Mouse (Mus musculus) G1E (cell line): ENCODE measurements around the gene B3gnt9. TPM values are rescaled to one million over a fixed set of nuclear protein-coding genes. Genes with fewer than 3 reads are reported as not detected.
A peak's percentile ranks its signal among the peaks of the same experiment; 100 is the strongest.

Source experiments
- ATAC-seq: 2 replicates; pipeline ENCODE4 v1.8.0; 2016; ENCODE audit warnings: mild to moderate bottlenecking; ENCODE audit not compliant: insufficient number of reproducible peaks, poor library complexity, low FRiP score, severe bottlenecking; ENCODE audit errors: extremely low read depth
- DNase-seq: peaks from one replicate; pipeline ENCODE4 v3.0.0; 2012; ENCODE audit warnings: low spot score
- H3K27me3 ChIP-seq: 2 replicates; pipeline ENCODE4 v1.6.1; 2012; ENCODE audit warnings: mild to moderate bottlenecking, low read length, inconsistent platforms; ENCODE audit not compliant: insufficient read depth
- H3K36me3 ChIP-seq: replicated peaks from 2 replicates; pipeline ENCODE3; 2012; ENCODE audit warnings: mild to moderate bottlenecking, inconsistent platforms
- H3K4me1 ChIP-seq: 2 replicates; pipeline ENCODE4 v1.6.1; 2012; ENCODE audit warnings: low read depth, low read length, inconsistent platforms, mixed read lengths; ENCODE audit not compliant: insufficient read depth
- H3K4me3 ChIP-seq: 2 replicates; pipeline ENCODE4 v1.5.1; 2012; ENCODE audit warnings: low read depth, mild to moderate bottlenecking, inconsistent platforms, low read length, moderate library complexity, mixed read lengths
- H3K9me3 ChIP-seq: replicated peaks from 2 replicates; pipeline ENCODE4 v1.6.1; 2012; ENCODE audit warnings: inconsistent platforms
- CTCF ChIP-seq: IDR thresholded peaks from 2 replicates; pipeline ENCODE4 v1.5.1; 2012; ENCODE audit warnings: low read depth, low read length, inconsistent platforms, mixed read lengths
- GATA1 ChIP-seq: IDR thresholded peaks from 2 replicates; pipeline ENCODE4 v1.6.1; 2012; ENCODE audit warnings: borderline replicate concordance, low read length, inconsistent platforms, mixed read lengths
- GATA2 ChIP-seq: IDR thresholded peaks from 2 replicates; pipeline ENCODE4 v1.6.1; 2012; ENCODE audit warnings: low read depth, low read length, inconsistent platforms, borderline replicate concordance
- POLR2AphosphoS5 ChIP-seq: IDR thresholded peaks from 2 replicates; pipeline ENCODE4 v1.6.1; 2012; ENCODE audit warnings: low read depth, low read length, inconsistent platforms; ENCODE audit not compliant: insufficient replicate concordance
- TAL1 ChIP-seq: conservative IDR thresholded peaks from 2 replicates; pipeline ENCODE4 v1.6.1; 2012; ENCODE audit warnings: low read depth, low read length, inconsistent platforms, mixed read lengths
- polyA plus RNA-seq: library from polyadenylated mRNA; stranded (reverse); fragments of >175 nt; gene quantifications from 2 replicates; pipeline ENCODE4 v1.2.3, GENCODE M21; 2012
- total RNA-seq, 2 experiments: library from RNA; stranded (forward) in 1 of 2; stranded (reverse) in 1 of 2; fragments of 200-1000 nt in 1 of 2; fragments of >200 nt in 1 of 2; fragmentation: Nextera tagmentation in 1 of 2; gene quantifications; 2 replicates each; pipeline ENCODE4 v1.2.3; 2014 to 2017

B3gnt9 gene
- total and polyA plus RNA-seq, 3 experiments: 4.4 to 6.2 (median 5.9) TPM

- Histone ChIP-seq H3K9me3 (no peaks in the 10 kb centered on the region), H3K4me1 (peaks cover 60% of the 10 kb centered on the region), H3K4me3 (no peak overlapping the region), H3K36me3 (peaks cover 15% of the 10 kb centered on the region), H3K27me3 (peaks cover 15% of the 10 kb centered on the region; the same call in 1 of the 2 replicates)
- DNase-seq: no peak
- TF ChIP-seq POLR2AphosphoS5 (no peak), TAL1 (no peak), GATA1 (no peak), GATA2 (no peak), CTCF (no peak)
- ATAC-seq: no peak
Measured at GRCm38 (mm10) chr8:105285514-105285913, 30.6 kb upstream of the B3gnt9 start.

GRCm38 (mm10) chr8:105283074-105283473 is 28.1 kb upstream of the B3gnt9 start:
- DNase-seq (peak; percentile 76), ATAC-seq (peak; percentile 76)
- Histone ChIP-seq H3K4me1 (peaks cover 51% of the 10 kb centered on the region), H3K36me3 (peaks cover 32% of the 10 kb centered on the region), H3K4me3 (peak overlapping the region; percentile 71), H3K9me3 (no peaks in the 10 kb centered on the region; the same call in 1 of the 2 replicates), H3K27me3 (peaks cover 26% of the 10 kb centered on the region)
- peak; percentile 94 for TF ChIP-seq CTCF
- TF ChIP-seq TAL1: no peak

- H3K36me3 ChIP-seq: peaks cover 32% of the 10 kb centered on the region
- TF ChIP-seq TAL1: no peak
- no peak for TF ChIP-seq GATA2
- no peak for TF ChIP-seq CTCF
- no peak for TF ChIP-seq POLR2AphosphoS5
- TF ChIP-seq GATA1: no peak
- peaks cover 29% of the 10 kb centered on the region for H3K27me3 ChIP-seq
- H3K4me1 ChIP-seq: peaks cover 50% of the 10 kb centered on the region
- no peaks in the 10 kb centered on the region; the same call in 1 of the 2 replicates for H3K9me3 ChIP-seq
- ATAC-seq (no peak), DNase-seq (no peak)
- H3K4me3 ChIP-seq: peak overlapping the region; percentile 71; the same call in 1 of the 2 replicates
Measured at GRCm38 (mm10) chr8:105282239-105282638, 27.3 kb upstream of the B3gnt9 start.

GRCm38 (mm10) chr8:105281821-105282220 is 26.9 kb upstream of the B3gnt9 start:
- Histone ChIP-seq H3K4me3 (no peak overlapping the region), H3K27me3 (peaks cover 32% of the 10 kb centered on the region), H3K4me1 (peaks cover 54% of the 10 kb centered on the region), H3K9me3 (no peaks in the 10 kb centered on the region; the same call in 1 of the 2 replicates), H3K36me3 (peaks cover 32% of the 10 kb centered on the region)
- TF ChIP-seq GATA1: no peak
- TF ChIP-seq POLR2AphosphoS5: no peak
- TF ChIP-seq CTCF: no peak
- TF ChIP-seq TAL1: no peak
- TF ChIP-seq GATA2: no peak
- no peak for DNase-seq
- no peak for ATAC-seq

- peaks cover 29% of the 10 kb centered on the region for H3K36me3 ChIP-seq
- DNase-seq (no peak), ATAC-seq (no peak)
- TF ChIP-seq GATA2 (no peak), TAL1 (no peak), POLR2AphosphoS5 (no peak), CTCF (no peak)
- H3K9me3 ChIP-seq: no peaks in the 10 kb centered on the region; the same call in 1 of the 2 replicates
- H3K27me3 ChIP-seq: peaks cover 35% of the 10 kb centered on the region
- H3K4me1 ChIP-seq: peaks cover 63% of the 10 kb centered on the region
- no peak overlapping the region for H3K4me3 ChIP-seq
Measured at GRCm38 (mm10) chr8:105280567-105280966, 25.6 kb upstream of the B3gnt9 start.

- Histone ChIP-seq H3K4me1 (peaks cover 64% of the 10 kb centered on the region), H3K27me3 (peaks cover 36% of the 10 kb centered on the region), H3K4me3 (peak overlapping the region; percentile 25; the same call in 1 of the 2 replicates), H3K9me3 (no peaks in the 10 kb centered on the region; the same call in 1 of the 2 replicates), H3K36me3 (peaks cover 25% of the 10 kb centered on the region)
- no peak for ATAC-seq
- DNase-seq: no peak
- no peak for TF ChIP-seq GATA2
- no peak for TF ChIP-seq POLR2AphosphoS5
- no peak for TF ChIP-seq CTCF
- TF ChIP-seq GATA1: no peak
Measured at GRCm38 (mm10) chr8:105278911-105279334, 24.0 kb upstream of the B3gnt9 start.

- Histone ChIP-seq H3K4me3 (peak overlapping the region; percentile 71), H3K4me1 (peaks cover 52% of the 10 kb centered on the region), H3K9me3 (no peaks in the 10 kb centered on the region; the same call in 1 of the 2 replicates), H3K27me3 (peaks cover 42% of the 10 kb centered on the region), H3K36me3 (peaks cover 21% of the 10 kb centered on the region)
- DNase-seq (peak; percentile 77), ATAC-seq (peak; percentile 93)
- TF ChIP-seq GATA1 (no peak), CTCF (no peak), POLR2AphosphoS5 (no peak), TAL1 (no peak), GATA2 (no peak)
Measured at GRCm38 (mm10) chr8:105276292-105277120, 21.6 kb upstream of the B3gnt9 start.
